Mouse (Mus musculus) E14TG2a.4 (cell line): ENCODE data around the gene Zfp36l2.

Experiments used
- CTCF ChIP-seq: conservative IDR thresholded peaks from 2 replicates; pipeline ENCODE4 v1.5.1; 2014; ENCODE audit warnings: low read length
- POU5F1 ChIP-seq: IDR thresholded peaks from 2 replicates; pipeline ENCODE4 v1.6.1; 2014; ENCODE audit warnings: low read length, borderline replicate concordance

- TF ChIP-seq CTCF (no peak), POU5F1 (no peak)
Observed at GRCm38 (mm10) chr17:84135243-84135642, 52.5 kb downstream of the Zfp36l2 start.
